Mouse (Mus musculus) CH12.LX (cell line): Measurements from ENCODE around the gene Xrra1. TPM values are rescaled to one million over a fixed set of nuclear protein-coding genes. Genes with fewer than 3 reads are reported as not detected.

Experiments
- DNase-seq: peaks from one replicate; pipeline ENCODE4 v3.0.0-alpha.2; 2013; ENCODE audit errors: extremely low read depth
- H3K27ac ChIP-seq: 2 replicates; pipeline ENCODE4 v1.5.1; 2012; ENCODE audit warnings: low read depth, mild to moderate bottlenecking, control low read depth, moderate library complexity; ENCODE audit not compliant: insufficient read depth
- H3K27me3 ChIP-seq: replicated peaks from 2 replicates; pipeline ENCODE3; 2012; ENCODE audit warnings: inconsistent platforms
- H3K36me3 ChIP-seq, 2 experiments: replicated peaks in 1 of 2; 2 replicates each; pipeline versions ENCODE3 to v1.6.1; 2012; ENCODE audit warnings: inconsistent platforms in 1 of 2, low read length in 1 of 2, mild to moderate bottlenecking in 1 of 2, mixed read lengths in 1 of 2, moderate library complexity in 1 of 2; ENCODE audit not compliant: control insufficient read depth in 1 of 2, insufficient read depth in 1 of 2
- H3K4me1 ChIP-seq, 2 experiments: 2 replicates each; pipeline ENCODE4 v1.6.1; 2012; ENCODE audit warnings: inconsistent platforms in 1 of 2, moderate library complexity in 1 of 2; ENCODE audit not compliant: insufficient read depth in 2 of 2, control insufficient read depth in 1 of 2
- H3K4me2 ChIP-seq: 2 replicates; pipeline ENCODE4 v1.6.1; 2012; ENCODE audit warnings: low read depth, mild to moderate bottlenecking, control low read depth; ENCODE audit not compliant: poor library complexity, insufficient read depth, severe bottlenecking
- H3K4me3 ChIP-seq, 3 experiments: fragments of 150-350 bp in 1 of 3; sonication (generic) in 1 of 3; replicated peaks in 1 of 3; 2 replicates each; pipeline versions ENCODE3 to v1.5.1; 2011 to 2012; ENCODE audit warnings: low read depth in 2 of 3, low read length in 2 of 3, mild to moderate bottlenecking in 2 of 3, moderate library complexity in 2 of 3, control low read depth in 1 of 3, improper control_type of control experiment in 1 of 3, inconsistent platforms in 1 of 3, mixed read lengths in 1 of 3; ENCODE audit not compliant: poor library complexity in 1 of 3
- H3K79me2 ChIP-seq: replicated peaks from 2 replicates; pipeline ENCODE4 v1.6.1; 2012; ENCODE audit warnings: mild to moderate bottlenecking, moderate library complexity; ENCODE audit not compliant: control insufficient read depth, poor library complexity, insufficient read depth, severe bottlenecking; ENCODE audit errors: extremely low read depth
- H3K9ac ChIP-seq: 2 replicates; pipeline ENCODE4 v1.6.1; 2012; ENCODE audit warnings: low read depth, mild to moderate bottlenecking, control low read depth, moderate library complexity; ENCODE audit not compliant: insufficient read depth
- H3K9me3 ChIP-seq: replicated peaks from 2 replicates; pipeline ENCODE3; 2012; ENCODE audit warnings: low read length, inconsistent platforms, mixed read lengths
- CHD2 ChIP-seq: IDR thresholded peaks from 2 replicates; pipeline ENCODE4 v1.6.1; 2011; ENCODE audit warnings: low read length, improper control_type of control experiment
- CTCF ChIP-seq, 2 experiments: IDR thresholded peaks in 1 of 2; conservative IDR thresholded peaks in 1 of 2; 2 replicates each; pipeline ENCODE4 v1.5.1; 2011 to 2012; ENCODE audit warnings: low read depth in 2 of 2, low read length in 2 of 2, improper control_type of control experiment in 1 of 2, inconsistent platforms in 1 of 2, mild to moderate bottlenecking in 1 of 2, moderate library complexity in 1 of 2
- ELF1 ChIP-seq: IDR thresholded peaks from 2 replicates; pipeline ENCODE4 v1.6.1; 2014; ENCODE audit warnings: low read depth, mild to moderate bottlenecking, inconsistent platforms, low read length, improper control_type of control experiment
- EP300 ChIP-seq: IDR thresholded peaks from 2 replicates; pipeline ENCODE4 v1.6.1; 2011; ENCODE audit warnings: low read length, improper control_type of control experiment
- IRF4 ChIP-seq: IDR thresholded peaks from 2 replicates; pipeline ENCODE4 v1.6.1; 2014; ENCODE audit warnings: low read depth, mild to moderate bottlenecking, inconsistent platforms, low read length, improper control_type of control experiment
- JUN ChIP-seq: IDR thresholded peaks from 2 replicates; pipeline ENCODE4 v1.6.1; 2011; ENCODE audit warnings: low read depth, mild to moderate bottlenecking, low read length, improper control_type of control experiment, moderate library complexity; ENCODE audit not compliant: insufficient read depth
- KAT2A ChIP-seq: IDR thresholded peaks from 2 replicates; pipeline ENCODE4 v1.6.1; 2012; ENCODE audit warnings: low read length, improper control_type of control experiment, inconsistent platforms; ENCODE audit not compliant: insufficient replicate concordance
- MXI1 ChIP-seq: IDR thresholded peaks from 2 replicates; pipeline ENCODE4 v1.6.1; 2011; ENCODE audit warnings: mild to moderate bottlenecking, low read depth, low read length, improper control_type of control experiment
- MYC ChIP-seq: IDR thresholded peaks from 2 replicates; pipeline ENCODE4 v1.6.1; 2011; ENCODE audit warnings: low read depth, mild to moderate bottlenecking, improper control_type of control experiment, low read length
- NELFE ChIP-seq: IDR thresholded peaks from 2 replicates; pipeline ENCODE4 v1.6.1; 2011; ENCODE audit warnings: low read depth, low read length, improper control_type of control experiment
- NRF1 ChIP-seq: IDR thresholded peaks from 2 replicates; pipeline ENCODE4 v1.6.1; 2014; ENCODE audit warnings: low read depth, mild to moderate bottlenecking, inconsistent platforms, low read length, improper control_type of control experiment, moderate library complexity
- POLR2AphosphoS2 ChIP-seq: IDR thresholded peaks from 2 replicates; pipeline ENCODE4 v1.6.1; 2011; ENCODE audit warnings: low read depth, low read length, improper control_type of control experiment
- RAD21 ChIP-seq: IDR thresholded peaks from 2 replicates; pipeline ENCODE4 v1.6.1; 2011; ENCODE audit warnings: low read depth, mild to moderate bottlenecking, low read length, improper control_type of control experiment, moderate library complexity
- RCOR1 ChIP-seq: conservative IDR thresholded peaks from 2 replicates; pipeline ENCODE4 v1.6.1; 2012; ENCODE audit warnings: low read depth, mild to moderate bottlenecking, inconsistent platforms, low read length, improper control_type of control experiment
- SIN3A ChIP-seq: IDR thresholded peaks from 2 replicates; pipeline ENCODE4 v1.6.1; 2012; ENCODE audit warnings: low read length, improper control_type of control experiment, inconsistent platforms
- TCF12 ChIP-seq: IDR thresholded peaks from 2 replicates; pipeline ENCODE4 v1.6.1; 2014; ENCODE audit warnings: low read depth, mild to moderate bottlenecking, inconsistent platforms, low read length, improper control_type of control experiment
- USF1 ChIP-seq: IDR thresholded peaks from 2 replicates; pipeline ENCODE4 v1.6.1; 2014; ENCODE audit warnings: low read depth, mild to moderate bottlenecking, inconsistent platforms, low read length, improper control_type of control experiment
- ZC3H11A ChIP-seq: IDR thresholded peaks from 2 replicates; pipeline ENCODE4 v1.6.1; 2012; ENCODE audit warnings: low read depth, mild to moderate bottlenecking, inconsistent platforms, low read length, improper control_type of control experiment
- ZKSCAN1 ChIP-seq: IDR thresholded peaks from 2 replicates; pipeline ENCODE4 v1.6.1; 2012; ENCODE audit warnings: low read depth, inconsistent platforms, low read length, improper control_type of control experiment, borderline replicate concordance
- ZMIZ1 ChIP-seq: IDR thresholded peaks from 2 replicates; pipeline ENCODE4 v1.6.1; 2012; ENCODE audit warnings: low read depth, mild to moderate bottlenecking, inconsistent platforms, low read length, improper control_type of control experiment
- dilution Hi-C: fragments of 300-500 bp; cut with MboI; formaldehyde crosslinking; loops from 2 replicates; pipeline ENCODE4 v1.14.3; 2020; ENCODE audit warnings: low sequenced_read_pairs; ENCODE audit not compliant: extremely low pct_unique_long_range_greater_than_20kb, extremely low pct_ligation_motif_present
- in situ Hi-C: fragments of 300-500 bp; cut with MboI; formaldehyde crosslinking; loops from 3 replicates; pipeline ENCODE4 v1.14.3; 2019; ENCODE audit warnings: low sequenced_read_pairs, low pct_ligation_motif_present, low pct_unique_long_range_greater_than_20kb, mixed read lengths
- polyA plus RNA-seq: library from polyadenylated mRNA; unstranded; fragments of >175 nt; gene quantifications from 2 replicates; pipeline ENCODE4 v1.2.1, GENCODE M21; 2012; ENCODE audit warnings: low read depth; ENCODE audit not compliant: insufficient read length
- total RNA-seq, 2 experiments: library from RNA; depleted of rRNA; stranded (reverse); fragments of 300-350 nt in 1 of 2; fragments of >200 nt in 1 of 2; gene quantifications; 2 replicates each; pipeline ENCODE4 v1.2.3; 2012 to 2014

Xrra1 gene
- total and polyA plus RNA-seq, 3 experiments, result 0.17 to 0.59 (median 0.49) TPM

- no peak for DNase-seq
- H3K27ac ChIP-seq, result no peak overlapping the region
- peaks cover 6% of the 10 kb centered on the region; the same call in 1 of the 2 replicates for H3K79me2 ChIP-seq
- peaks cover 55 to 73% of the 10 kb centered on the region in 2 experiments for H3K36me3 ChIP-seq
- no peak overlapping the region for H3K9ac ChIP-seq
- no peak overlapping the region for H3K4me3 ChIP-seq
- no peak overlapping the region for H3K4me2 ChIP-seq
- no peaks in the 10 kb centered on the region for H3K9me3 ChIP-seq
- dilution Hi-C loops, result no loop called here
- in situ Hi-C loops, result no loop called here
- TF ChIP-seq CHD2 (no peak), NRF1 (no peak), ZKSCAN1 (no peak), MYC (no peak), NELFE (no peak), USF1 (no peak), ZMIZ1 (no peak)
- peaks cover 1 to 42% of the 10 kb centered on the region in 2 experiments; a peak in 3 of 4 replicates for H3K4me1 ChIP-seq
- no peaks in the 10 kb centered on the region for H3K27me3 ChIP-seq
Observed at GRCm38 (mm10) chr7:99838241-99838640, 20.7 kb upstream of the Xrra1 start.

DNA sequence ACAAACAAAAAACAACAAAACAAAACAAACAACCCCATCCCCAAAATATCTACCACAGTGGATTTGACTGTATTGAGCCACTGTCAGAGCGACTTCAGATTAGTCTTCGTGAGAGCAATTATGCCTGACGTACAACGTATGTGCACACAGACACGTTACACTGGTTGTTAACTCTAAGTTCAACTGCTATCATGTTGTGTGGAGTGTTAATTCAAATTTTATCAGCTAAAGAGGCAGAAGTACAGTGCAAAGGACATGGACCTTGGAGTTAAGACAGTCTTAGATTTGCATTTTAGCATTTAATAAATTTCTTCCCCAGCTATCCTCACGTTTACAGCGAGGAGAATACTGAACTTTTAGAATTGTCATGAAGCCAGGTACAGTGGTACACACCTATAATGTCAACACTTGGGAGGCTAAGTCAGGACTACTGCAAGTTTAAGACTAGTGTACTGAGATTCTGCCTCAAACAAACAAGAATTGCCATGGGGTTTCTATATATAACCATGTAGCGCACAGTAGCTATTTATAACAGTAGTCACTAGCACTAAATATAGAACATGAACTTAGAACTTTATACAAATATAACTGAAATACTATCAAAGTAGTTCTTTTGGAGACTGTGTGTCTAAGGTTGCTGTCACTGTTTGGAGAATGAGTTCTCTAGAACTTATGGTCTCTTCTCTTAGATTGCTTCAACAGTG lies 13.2 kb upstream of the Xrra1 start:
- peaks cover 2 to 11% of the 10 kb centered on the region in 2 experiments; a peak in 2 of 4 replicates for H3K4me1 ChIP-seq
- no peak overlapping the region for H3K4me3 ChIP-seq
- TF ChIP-seq ZC3H11A (no peak), POLR2AphosphoS2 (no peak), KAT2A (no peak), IRF4 (no peak), ELF1 (no peak), CTCF (conservative IDR thresholded peaks at IDR 0.05 in 1 of 2, IDR thresholded peaks at IDR 0.05 in 1 of 2; ENCODE audit: low read depth in 2 of 2, low read length in 2 of 2) (no peak), RCOR1 (no peak), RAD21 (no peak), SIN3A (no peak), JUN (no peak), ZMIZ1 (no peak), TCF12 (no peak), EP300 (no peak), ZKSCAN1 (no peak), MXI1 (no peak)
- no peak for DNase-seq
- dilution Hi-C loops (no loop called here), in situ Hi-C loops (no loop called here)
- no peak overlapping the region for H3K9ac ChIP-seq
- no peaks in the 10 kb centered on the region for H3K9me3 ChIP-seq
- H3K4me2 ChIP-seq, result no peak overlapping the region
- no peak overlapping the region for H3K27ac ChIP-seq
- peaks cover 54 to 83% of the 10 kb centered on the region in 2 experiments for H3K36me3 ChIP-seq
- H3K27me3 ChIP-seq, result no peaks in the 10 kb centered on the region
- H3K79me2 ChIP-seq, result peaks cover 38% of the 10 kb centered on the region
